Mouse (Mus musculus) bone marrow macrophage, adult 2 months (primary cell): ENCODE measurements around the gene Rgs12. TPM values are rescaled to one million over a fixed set of nuclear protein-coding genes. Genes with fewer than 3 reads are reported as not detected.

Experiments used
- H3K27ac ChIP-seq: 2 replicates; pipeline ENCODE4 v1.5.1; 2012; ENCODE audit warnings: low read depth, low read length; ENCODE audit not compliant: insufficient read depth
- H3K4me1 ChIP-seq: 2 replicates; pipeline ENCODE4 v1.6.1; 2012; ENCODE audit warnings: low read length; ENCODE audit not compliant: control insufficient read depth, insufficient read depth
- H3K4me3 ChIP-seq: 2 replicates; pipeline ENCODE4 v1.5.1; 2012; ENCODE audit warnings: mild to moderate bottlenecking, low read length, moderate library complexity; ENCODE audit not compliant: insufficient read depth
- CTCF ChIP-seq: IDR thresholded peaks from 2 replicates; pipeline ENCODE4 v1.5.1; 2012; ENCODE audit warnings: low read depth, mild to moderate bottlenecking, low read length, moderate library complexity
- POLR2A ChIP-seq: IDR thresholded peaks from 2 replicates; pipeline ENCODE4 v1.6.1; 2012; ENCODE audit warnings: mild to moderate bottlenecking, low read depth, low read length, borderline replicate concordance
- polyA plus RNA-seq: library from polyadenylated mRNA; stranded (reverse); fragments of >200 nt; gene quantifications from 2 replicates; pipeline ENCODE4 v1.2.4, GENCODE M21; 2012; ENCODE audit not compliant: missing spikeins, insufficient read depth, insufficient read length

Gene Rgs12
- polyA plus RNA-seq, 1 experiment: 6.4 TPM

DNA sequence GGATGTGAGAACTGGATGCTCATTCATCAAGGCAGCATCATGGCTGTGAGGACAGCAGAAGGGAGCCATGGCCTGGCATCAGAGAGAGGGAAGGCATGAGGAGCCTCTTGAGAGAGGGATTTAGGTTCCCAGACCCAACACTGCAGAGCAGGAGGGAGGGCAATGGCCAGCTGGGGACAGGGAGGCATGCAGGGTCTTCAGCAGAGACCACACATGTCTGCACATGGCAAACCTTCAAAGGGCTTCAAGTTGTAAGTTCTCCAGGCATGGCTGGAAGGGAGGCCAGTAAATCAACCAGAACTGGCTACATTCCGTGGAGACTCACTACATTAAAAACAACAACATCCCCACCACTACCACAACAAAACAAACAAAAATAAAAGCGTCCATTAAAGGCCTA lies 18.2 kb upstream of the Rgs12 start:
- H3K4me3 ChIP-seq: no peak overlapping the region
- TF ChIP-seq POLR2A (no peak), CTCF (no peak)
- no peak overlapping the region for H3K27ac ChIP-seq
- H3K4me1 ChIP-seq: no peaks in the 10 kb centered on the region

DNA sequence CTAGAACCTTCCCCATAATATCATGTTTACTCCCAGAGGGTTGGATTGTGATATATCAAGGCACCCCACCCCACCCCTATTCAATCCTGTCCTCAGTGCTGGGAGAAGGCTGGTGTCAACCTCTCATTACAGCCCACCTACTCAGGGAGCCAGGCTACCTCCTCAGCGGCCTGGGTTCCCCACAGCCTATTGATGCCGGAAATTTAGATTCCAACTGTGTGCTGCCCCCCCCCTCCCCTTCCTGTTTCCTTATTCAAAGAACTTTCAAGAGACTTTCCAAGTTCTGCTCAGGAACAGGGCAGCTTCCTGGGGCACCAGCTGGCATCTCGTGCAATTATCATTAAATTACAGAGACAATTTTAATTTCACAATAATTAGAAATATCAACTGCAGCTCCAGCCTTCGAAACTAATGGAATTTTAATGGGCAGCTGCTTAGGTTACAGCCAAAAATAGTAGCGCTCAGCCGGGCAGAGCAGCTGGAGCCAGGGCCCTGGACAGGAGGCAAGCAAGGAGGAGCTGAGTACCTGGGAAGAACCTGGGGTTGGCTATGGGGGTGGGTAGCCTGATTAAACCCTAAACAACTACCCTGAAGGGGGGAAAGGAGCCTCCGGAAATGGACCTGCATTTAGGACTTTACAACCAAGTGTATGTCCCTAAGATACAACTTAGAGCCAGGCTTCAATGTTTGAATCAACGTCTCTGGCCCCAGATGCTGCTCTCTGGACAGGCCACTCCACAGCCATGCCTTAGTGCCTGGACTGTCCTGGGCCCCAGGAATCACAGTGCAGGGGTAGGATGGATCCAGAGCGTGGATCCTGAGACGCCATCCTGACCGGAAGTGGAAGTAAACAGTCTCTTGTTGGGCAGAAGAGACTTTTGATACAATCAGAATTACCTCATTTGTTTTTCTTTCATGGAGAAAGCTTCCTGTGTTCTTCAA lies 17.5 kb upstream of the Rgs12 start:
- no peak for TF ChIP-seq CTCF
- no peak for TF ChIP-seq POLR2A
- H3K27ac ChIP-seq: no peak overlapping the region

DNA sequence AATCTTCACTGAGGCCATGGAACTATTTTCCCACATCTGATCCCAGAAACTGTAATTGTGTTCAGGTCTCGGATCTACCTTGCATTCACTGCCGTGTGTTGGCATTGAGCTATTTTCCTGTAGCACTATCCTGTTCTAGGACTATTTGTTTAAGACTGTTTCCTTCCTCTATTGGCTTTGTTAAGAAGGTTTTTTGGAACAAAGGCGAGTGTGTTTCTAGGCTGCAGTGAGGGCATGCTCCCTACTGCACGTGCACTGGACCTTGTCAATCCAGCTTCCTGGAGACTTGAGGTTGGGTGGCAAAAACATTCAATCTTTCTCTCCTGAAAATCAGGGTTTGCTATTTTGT lies 16.8 kb upstream of the Rgs12 start:
- H3K27ac ChIP-seq: no peak overlapping the region
- H3K4me3 ChIP-seq: no peak overlapping the region
- TF ChIP-seq CTCF (no peak), POLR2A (no peak)
- no peaks in the 10 kb centered on the region for H3K4me1 ChIP-seq

More for the DNA sequence above, 17.5 kb upstream of the Rgs12 start:
- H3K4me1 ChIP-seq: no peaks in the 10 kb centered on the region
- no peak overlapping the region for H3K4me3 ChIP-seq

DNA sequence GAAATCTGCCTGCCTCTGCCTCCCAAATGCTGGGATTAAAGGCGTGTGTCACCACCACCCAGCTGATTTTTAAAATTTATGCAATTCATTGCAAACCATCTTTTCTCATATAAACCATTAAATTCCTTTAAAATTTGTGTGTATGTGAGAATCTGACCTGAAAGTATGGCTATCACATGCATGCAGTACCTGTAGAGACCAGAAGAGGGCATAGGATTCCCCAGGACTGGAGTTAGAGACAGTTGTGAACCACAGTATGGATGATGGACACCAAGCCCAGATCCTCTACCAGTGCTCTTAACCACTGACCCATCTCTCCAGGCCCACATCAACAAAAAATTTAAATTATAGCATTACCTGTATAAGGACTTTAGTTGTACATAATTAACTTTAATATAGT lies 15.8 kb upstream of the Rgs12 start:
- no peaks in the 10 kb centered on the region for H3K4me1 ChIP-seq
- no peak overlapping the region for H3K27ac ChIP-seq
- no peak for TF ChIP-seq CTCF
- no peak for TF ChIP-seq POLR2A

DNA sequence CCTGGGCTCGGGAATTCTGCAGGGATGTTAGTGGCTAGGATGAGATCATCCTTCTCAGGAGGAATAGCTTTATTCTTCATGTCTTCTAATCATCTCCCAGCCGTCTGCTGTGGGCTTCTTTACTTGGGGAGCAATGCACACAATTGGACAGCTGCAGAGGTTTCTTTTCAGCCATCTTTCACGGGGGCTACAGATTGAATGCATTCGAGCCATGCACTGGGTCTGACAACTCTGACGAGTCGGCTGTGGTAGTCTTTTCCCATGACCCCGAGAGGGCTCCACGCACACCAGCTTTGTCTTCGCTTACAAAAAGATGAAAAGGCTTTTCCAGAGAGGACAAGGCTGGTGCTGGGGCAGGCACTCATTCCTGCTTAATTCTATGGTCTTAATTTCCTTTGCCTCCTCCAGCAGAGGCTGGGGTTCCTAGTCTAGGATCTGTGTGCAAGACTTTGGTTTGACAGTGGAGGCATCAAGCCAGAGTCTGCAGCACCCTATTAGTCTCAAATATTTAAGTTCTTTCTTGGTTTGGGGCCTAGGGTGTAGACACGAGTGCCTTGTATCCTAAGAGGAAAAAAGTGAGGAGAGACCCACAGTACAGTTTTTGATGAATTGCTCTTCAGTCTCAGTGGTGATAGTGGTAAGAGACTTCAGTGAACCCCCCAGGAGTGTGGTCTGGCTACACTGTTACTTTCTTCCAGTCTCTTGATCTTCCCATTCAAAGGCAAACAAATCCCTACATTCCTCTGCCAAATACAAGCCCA lies 7.4 kb upstream of the Rgs12 start:
- no peak overlapping the region for H3K4me3 ChIP-seq
- H3K27ac ChIP-seq: no peak overlapping the region
- no peak for TF ChIP-seq POLR2A
- peaks cover 3% of the 10 kb centered on the region; the same call in 1 of the 2 replicates for H3K4me1 ChIP-seq

More for the DNA sequence above, 15.8 kb upstream of the Rgs12 start:
- H3K4me3 ChIP-seq: no peak overlapping the region

DNA sequence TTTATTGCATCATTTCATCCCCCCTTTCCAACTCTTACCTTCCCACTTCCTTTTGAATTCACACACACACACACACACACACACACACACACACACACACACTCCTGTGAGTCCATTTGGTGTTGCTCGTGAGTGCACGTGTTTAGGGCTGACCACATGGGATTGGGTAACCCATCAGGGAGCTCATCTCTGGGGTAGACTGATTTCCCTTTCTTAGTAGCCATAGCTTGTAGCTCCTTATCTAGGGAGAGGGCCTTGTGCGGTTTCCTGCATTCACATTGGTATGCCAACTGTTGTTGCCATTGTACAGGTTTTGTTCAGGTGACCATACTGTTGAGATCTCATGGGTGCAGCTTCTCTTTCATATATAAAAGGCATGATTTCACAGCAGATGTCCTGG lies 5.8 kb upstream of the Rgs12 start:
- peaks cover 5% of the 10 kb centered on the region for H3K4me1 ChIP-seq
- no peak overlapping the region for H3K27ac ChIP-seq
- no peak for TF ChIP-seq CTCF
- TF ChIP-seq POLR2A: no peak
- H3K4me3 ChIP-seq: no peak overlapping the region

DNA sequence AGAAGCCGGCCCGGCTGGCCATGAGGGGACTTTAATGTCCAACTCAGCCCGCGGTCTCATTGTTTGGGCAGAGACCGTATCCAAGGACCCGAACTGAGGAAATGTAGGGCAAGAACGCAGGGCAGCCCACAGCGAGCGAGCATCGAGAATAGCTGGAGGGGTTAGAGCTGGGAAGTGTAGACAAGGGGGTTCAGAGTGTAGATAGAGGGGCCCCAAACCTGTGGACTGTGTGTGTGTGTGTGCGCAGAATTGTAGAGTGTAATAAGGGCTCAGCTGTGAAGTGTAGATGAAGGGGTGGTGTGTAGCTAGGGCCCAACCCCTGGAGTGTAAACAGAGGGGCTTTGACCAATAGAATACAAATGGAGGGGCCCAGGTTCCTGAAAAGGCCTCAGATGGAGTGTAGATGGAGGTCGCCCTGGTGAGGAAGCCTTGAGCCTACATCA lies 545 bp downstream of the Rgs12 start:
- peaks cover 7% of the 10 kb centered on the region for H3K4me1 ChIP-seq
- no peak overlapping the region for H3K27ac ChIP-seq
- TF ChIP-seq POLR2A: no peak
- peak overlapping the region; percentile 89 for H3K4me3 ChIP-seq

DNA sequence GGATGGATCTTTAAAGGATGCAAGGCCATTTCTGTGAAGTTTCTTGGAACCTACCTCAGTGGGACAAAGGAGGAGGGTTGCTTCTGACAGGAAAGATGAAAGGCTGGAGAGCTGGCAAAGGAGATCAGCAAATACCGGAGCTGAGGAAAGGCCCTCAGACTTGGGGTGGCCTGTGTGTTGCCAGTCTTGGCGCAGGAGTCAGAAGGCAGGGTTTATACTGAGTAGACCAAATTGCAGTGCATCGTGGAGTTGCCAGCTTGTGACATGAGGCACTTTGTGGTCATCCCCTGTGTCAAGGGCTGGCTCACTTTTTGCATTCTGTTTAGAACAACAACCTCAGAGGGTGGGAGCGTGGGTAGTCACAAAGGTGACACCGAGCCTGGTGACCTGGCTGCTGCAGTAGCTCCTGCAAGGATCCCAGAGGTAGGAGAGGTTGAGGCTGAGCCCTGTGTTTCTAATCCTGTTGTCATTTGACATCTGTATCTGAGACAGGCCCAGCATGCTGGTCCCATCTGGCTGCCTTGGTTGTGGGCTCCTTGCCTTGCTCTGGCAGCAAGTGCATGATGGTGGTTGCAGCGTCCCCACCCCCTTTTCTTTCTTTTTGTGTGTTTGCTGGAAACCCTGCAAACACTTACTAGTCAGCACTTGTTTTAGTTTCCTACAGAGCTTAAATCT lies 1.4 kb downstream of the Rgs12 start:
- no peak overlapping the region for H3K27ac ChIP-seq
- peaks cover 9% of the 10 kb centered on the region for H3K4me1 ChIP-seq
- no peak overlapping the region for H3K4me3 ChIP-seq
- no peak for TF ChIP-seq CTCF
- no peak for TF ChIP-seq POLR2A

DNA sequence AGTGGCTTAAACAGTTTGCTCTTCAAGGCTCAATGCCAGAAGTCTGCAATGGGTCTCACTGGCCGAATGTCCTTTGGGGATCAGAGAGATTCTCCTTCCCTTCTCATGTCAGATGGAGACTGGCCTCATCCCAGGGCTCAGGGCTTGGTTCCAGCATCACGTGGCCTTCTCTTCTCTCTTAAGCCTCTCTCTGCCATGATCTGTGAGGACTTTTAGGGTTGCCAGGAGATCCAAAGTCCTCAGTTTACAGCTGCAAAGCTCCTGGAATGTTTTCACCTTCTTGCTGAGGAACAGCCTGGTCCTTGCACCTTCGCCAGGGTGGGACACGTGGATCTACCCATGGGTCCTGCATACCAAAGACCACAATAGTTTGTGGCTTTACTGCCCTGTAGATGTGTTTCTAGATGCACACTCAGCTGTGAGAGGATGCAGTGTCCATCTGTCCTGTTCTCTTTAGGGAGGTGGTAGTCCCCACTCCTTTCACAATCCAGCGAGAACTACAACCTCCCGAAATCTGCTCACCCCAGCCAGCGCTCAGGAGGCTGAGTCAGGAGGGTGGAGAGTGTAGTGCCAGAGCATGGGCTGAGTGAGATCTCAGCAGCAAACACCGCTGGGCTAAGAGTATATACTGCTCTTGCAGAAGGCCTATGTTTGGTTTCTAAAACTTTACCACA lies 2.1 kb downstream of the Rgs12 start:
- Histone ChIP-seq H3K27ac (no peak overlapping the region), H3K4me1 (peaks cover 14% of the 10 kb centered on the region), H3K4me3 (no peak overlapping the region)
- TF ChIP-seq POLR2A (no peak), CTCF (no peak)

DNA sequence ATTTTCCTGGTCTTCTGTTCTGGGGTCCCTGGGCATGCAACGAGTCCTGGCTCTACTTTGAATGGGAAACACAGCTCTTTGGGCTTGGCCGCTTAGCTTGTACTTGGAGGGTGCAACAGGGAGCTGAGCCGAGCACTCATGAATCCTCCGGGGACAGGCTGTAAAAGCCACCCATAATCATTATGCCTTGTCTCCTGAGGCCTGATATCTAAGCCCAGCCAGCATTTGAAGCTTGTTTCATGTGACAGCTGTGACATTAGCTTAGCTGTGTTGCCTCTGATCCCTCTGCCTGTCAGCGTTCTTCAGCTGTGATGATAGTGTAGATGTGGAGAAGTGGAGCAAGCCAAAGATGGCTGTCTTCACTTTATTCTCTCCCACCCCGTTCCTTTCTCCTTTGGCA lies 5.3 kb downstream of the Rgs12 start:
- no peak overlapping the region for H3K4me3 ChIP-seq
- TF ChIP-seq POLR2A (no peak), CTCF (no peak)
- H3K27ac ChIP-seq: no peak overlapping the region
- H3K4me1 ChIP-seq: peaks cover 9% of the 10 kb centered on the region
